Mouse (Mus musculus): ENCODE results near the gene Fbxo47.
"Not testable (repeated sequence)": the region's sequence is repeated elsewhere in the genome, so short reads cannot be mapped to it uniquely, and the experiment has no call there.

Fbxo47 gene

DNA sequence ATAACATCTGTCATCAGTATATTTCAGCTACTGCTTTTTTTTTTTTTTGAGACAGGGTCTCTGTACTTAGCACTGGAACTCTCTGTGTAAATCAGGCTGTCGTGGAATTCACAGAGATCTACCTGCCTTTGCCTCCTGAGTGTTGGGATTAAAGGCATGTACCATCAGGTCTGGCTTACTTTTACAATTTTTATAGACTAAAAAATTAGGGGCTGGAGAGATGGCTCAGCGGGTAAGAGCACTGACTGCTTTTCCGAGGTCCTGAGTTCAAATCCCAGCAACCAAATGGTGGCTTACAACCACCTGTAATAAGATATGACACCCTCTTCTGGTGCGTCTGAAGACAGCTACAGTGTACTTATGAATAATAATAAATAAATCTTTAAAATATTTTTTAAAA lies 3.6 kb downstream of the Fbxo47 start:
- DNase-seq (ENCODE audit: low spot score), result no peak

DNA sequence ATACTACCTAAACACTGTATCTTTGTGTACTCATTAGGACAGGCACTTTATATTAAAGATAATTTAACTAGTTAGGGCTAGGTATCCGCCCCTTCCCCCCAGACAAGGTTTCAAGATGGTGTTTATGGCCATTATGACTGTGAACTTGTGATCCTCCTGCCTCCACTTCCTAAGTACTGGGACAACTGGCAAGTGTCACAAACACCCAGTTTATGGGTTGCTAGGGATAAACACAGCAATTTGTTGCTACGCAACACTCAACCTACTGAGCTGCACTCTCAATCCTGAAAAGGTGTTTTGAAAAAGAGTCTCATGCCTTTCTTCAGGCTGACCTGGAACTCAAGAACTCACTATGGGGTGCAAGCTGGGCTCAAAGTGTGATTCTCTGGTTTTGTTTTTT lies 6.6 kb downstream of the Fbxo47 start:
- DNase-seq (ENCODE audit: low spot score), result no peak

DNA sequence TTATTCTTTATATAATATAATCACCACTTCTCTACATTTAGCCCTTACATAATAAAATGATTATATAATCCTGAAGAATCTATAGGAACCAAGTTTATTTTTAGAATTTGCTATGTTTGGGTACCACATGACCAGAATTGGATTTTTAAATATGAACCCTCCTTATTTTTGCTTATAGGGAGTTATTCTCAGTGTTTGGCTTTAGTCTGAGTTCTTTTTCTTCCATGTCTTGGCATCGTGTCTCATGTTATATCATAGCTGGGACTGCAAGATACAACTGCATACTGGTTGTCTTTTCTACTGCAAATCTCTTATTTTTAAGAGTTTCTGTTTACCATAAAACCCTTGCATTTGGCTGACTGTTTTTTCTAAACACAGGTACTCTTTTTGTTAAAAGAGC lies 9.6 kb downstream of the Fbxo47 start:
- DNase-seq (ENCODE audit: low spot score), result no peak

DNA sequence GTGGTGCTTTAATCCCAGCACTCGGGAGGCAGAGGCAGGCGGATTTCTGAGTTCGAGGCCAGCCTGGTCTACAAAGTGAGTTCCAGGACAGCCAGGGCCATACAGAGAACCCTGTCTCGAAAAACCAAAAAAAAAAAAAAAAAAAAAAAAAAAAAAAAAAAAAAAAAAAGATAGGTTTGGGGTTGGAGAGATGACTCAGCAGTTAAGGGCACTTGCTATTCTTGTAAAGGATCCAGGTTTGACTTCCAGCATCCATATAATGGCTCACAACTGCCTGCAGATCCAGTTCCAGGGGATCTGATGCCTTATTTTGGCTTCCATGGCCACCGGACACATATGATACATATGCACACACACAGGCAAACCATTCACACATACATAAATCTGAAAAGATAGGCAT lies 11.6 kb downstream of the Fbxo47 start:
- DNase-seq (ENCODE audit: low spot score), result not testable (repeated sequence)

DNA sequence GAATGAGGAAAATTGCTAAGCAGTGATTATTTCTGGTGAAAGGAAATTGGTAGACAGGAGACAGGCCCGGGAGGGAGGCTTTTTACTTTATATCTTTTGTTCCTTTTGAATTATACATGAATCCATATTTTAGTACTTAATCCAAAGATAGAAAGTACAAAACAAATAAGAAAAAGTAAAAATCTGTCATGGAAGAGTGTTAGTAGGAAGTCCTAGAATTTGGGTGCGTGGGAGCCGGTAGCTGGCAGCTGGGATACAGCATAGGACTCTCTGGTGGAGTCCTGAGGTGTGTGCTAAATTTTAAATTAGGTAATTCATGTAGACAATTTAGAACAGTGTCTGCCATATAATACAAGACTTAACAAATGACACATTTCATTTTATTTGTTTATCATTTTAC lies 16.4 kb downstream of the Fbxo47 start:
- no peak for DNase-seq (ENCODE audit: low spot score)

DNA sequence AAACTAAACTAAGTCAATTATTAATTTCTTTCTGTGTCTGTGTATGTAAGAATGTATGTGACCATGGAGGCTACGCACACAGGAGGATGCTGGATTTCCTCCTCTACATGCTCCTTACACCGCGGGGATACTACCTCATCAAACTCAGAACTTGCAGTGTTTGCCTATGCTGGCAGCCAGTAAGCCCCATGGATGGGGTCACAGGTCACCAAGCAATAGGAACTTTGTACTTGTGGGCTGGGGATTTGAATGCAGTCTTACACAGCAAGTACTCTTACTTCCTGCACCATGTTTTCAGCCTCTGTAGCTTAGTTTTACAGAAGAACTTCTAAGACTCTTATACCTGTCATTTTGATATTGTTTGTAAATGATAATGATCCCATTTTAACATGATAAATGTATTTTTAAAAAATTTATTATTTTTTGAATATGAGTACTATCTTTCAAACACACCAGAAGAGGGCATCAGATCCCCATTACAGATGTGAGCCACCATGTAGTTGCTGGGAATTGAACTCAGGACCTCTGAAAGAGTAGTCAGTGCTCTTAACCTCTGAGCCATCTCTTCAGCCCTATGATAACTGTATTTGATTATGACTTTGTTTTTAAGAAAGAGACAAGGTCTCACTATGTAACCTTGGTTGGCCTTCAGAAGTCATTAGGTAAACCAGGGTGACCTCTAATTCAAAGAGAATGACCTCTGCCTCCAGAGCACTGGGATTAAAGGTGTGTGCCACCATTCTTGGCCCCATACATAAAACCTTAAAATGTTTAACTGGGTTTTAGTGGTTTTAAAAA lies 17.7 kb downstream of the Fbxo47 start:
- DNase-seq (ENCODE audit: low spot score), result no peak

DNA sequence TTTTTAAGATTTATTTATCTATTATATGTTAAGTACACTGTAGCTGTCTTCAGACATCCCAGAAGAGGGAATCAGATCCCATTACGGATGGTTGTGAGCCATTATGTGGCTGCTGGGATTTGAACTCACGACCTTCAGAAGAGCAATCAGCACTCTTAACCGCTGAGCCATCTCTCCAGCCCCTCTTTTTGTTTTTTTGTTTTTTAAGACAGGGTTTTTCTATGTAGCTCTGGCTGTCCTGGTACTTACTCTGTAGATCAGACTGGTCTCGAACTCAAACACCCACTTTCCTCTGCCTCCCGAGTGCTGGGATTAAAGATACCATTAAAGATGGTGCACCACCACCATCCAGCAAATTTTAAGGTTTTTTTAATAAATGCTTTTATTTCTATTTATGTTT lies 18.5 kb downstream of the Fbxo47 start:
- DNase-seq (ENCODE audit: low spot score), result no peak

DNA sequence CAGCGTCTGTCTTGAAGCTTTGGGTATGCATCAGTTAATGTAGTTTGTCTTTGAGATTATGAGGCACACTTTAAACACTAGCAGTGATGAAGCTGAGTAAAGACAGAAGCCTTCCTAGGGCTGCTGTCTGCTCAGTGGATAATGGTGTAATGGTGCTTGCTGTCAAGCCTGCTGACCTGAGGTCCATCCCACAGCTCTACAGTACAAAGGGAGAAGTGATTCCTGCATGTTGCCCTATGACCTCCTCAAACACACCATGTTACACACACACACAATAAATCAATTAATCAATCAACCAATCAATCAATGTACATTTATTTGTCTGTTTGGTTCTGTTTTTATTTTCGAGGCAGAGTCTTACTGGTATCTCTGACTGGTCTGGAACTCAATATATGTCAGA lies 21.8 kb downstream of the Fbxo47 start:
- no peak for DNase-seq (ENCODE audit: low spot score)

DNA sequence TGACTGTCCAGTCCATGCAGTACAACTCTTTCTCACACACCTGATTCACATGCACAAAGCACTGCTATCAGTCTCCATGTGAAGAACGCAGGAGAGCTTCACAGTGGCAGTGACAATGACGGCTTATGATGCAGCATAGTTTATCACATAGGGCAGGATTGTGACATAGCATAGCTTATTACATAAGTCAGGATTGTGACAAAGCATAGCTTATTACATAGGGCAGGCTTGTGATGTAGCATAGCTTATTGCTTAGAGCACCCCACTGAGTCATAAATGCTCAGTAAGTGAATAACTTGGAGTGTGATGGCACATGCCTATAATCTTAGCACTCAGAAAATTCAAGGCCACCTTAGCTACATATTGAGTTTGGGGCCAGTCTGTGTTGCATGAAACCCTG lies 28.5 kb downstream of the Fbxo47 start:
- DNase-seq (ENCODE audit: low spot score), result no peak

DNA sequence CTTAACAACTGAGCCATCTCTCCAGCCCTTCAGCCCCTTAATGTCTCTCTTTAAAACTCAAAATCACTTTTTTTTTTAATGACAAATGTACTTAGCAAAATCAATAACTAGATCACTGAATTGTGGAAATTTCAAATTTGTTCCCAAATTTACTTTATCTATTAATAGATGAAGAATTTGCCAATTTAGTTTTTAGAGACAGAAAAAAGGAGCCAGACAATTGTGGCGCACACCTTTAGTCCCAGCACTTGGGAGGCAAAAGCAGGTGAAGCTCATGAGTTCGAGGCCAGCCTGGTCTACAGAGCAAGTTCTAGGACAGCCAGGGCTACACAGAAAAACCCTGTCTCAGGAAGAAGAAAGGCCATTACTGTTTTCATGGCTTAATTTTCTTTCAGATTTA lies 32.4 kb downstream of the Fbxo47 start:
- no peak for DNase-seq (ENCODE audit: low spot score)

DNA sequence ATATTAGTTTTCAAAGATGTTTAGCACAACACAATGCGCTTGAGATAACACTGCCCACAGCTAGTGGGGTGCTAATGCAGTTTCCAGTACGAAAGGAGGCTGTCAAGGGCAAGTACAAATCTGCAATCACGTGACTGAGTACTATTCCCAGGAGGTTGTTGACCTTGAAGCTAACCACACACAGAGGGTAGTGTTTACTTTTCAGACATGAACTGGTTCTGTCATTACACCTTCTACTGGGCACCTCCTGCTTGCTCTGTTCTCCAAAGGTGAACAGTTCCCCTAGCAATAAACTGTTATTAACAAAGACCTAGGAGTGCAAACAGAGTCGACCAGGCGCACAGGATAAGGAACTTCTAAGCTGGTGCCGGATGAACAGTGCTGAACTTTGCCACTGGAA lies 33.6 kb downstream of the Fbxo47 start:
- DNase-seq (ENCODE audit: low spot score), result no peak

DNA sequence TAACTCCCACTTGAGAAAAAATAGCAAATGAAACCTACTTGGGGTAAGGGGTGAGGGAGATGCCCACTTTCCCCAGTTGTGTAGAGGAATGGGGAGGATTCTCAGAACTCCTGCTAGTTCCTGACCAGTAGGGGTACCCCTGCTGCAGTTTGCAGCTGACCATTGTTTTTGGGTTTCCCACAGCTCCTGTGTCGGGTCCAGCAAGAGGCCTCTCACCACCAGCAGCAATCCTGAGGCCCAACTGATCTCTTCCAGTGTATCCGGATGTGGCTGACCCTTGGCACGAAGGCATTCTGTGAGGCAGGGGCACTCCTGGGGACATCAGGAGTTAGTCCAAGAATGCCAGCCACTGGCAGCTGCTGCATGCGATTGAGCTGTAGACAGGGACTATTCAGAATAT lies 42.0 kb downstream of the Fbxo47 start:
- DNase-seq (ENCODE audit: low spot score), result peak; percentile 32

DNA sequence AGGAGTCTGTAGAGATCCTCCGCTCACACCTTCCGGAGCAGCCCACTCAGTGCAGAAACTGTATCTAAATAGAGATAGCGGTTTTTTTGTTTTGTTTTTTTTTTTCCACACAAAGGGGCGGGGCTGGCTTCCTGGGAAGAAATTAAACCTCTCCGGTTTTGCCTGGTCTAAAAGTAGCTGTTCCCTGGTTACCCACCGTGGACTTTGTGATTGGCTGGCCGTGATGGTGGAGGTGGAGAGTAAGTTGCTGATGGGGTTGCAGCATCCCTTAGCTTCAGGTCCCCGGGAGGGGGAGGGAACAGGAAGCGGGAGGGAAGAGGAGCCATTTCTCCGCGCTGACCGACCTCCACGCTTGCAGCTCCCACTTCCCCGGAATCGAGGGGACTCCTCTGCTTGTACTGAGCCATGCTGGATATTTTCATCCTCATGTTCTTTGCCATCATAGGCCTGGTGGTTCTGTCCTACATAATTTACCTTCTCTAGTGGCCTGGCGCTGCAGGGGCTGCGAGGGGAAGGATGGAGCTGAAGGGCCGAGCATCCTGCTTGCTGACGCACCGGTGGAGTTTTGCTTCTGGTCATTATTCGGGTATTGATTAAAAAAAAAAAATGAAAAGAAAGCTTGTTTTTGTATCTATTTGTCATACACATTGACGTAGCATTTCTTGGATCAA lies 42.8 kb downstream of the Fbxo47 start:
- peak; percentile 79 for DNase-seq (ENCODE audit: low spot score)

DNA sequence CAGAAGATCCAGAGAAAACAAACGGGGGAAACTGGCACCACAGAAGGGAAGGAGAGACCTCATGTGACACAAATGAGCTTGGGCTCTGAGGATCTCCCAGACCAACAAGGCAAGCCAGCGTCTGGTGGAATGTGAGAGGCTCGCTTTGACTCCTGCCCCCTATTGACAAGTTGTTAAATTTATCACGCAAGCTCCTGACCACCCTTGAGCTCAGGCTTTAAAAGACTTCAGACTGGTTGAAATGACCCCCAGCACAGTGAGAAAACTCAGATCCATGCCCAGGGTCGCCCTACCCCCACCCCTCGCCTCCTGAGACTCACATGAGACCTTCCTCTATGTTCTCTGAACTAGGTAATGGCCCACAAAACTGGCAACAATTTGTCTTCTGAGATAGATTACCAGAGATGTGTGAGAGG lies 43.4 kb downstream of the Fbxo47 start, which contains the start of gene B230217C12Rik:
Gene B230217C12Rik (plus strand): TSS at position 242 of the 416 bp plus-strand sequence.
- DNase-seq (ENCODE audit: low spot score), result peak; percentile 70

DNA sequence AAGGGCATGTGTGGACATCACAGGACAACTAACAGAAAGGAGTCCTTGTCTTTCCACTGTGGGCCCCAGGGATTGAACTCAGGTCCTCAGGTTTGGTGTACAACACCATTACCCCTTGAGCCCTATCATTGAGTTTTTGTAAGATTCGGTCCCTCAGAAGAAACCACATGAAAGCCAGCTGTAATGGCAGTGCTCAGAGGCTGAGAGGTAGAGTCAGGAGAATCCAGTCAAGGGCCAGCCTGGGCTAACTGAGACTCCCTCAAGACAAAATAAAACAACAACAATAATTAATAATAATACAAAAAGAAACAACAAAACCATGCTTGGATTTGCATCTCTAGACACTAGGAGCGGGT lies 43.8 kb downstream of the Fbxo47 start:
- DNase-seq (ENCODE audit: low spot score), result no peak

DNA sequence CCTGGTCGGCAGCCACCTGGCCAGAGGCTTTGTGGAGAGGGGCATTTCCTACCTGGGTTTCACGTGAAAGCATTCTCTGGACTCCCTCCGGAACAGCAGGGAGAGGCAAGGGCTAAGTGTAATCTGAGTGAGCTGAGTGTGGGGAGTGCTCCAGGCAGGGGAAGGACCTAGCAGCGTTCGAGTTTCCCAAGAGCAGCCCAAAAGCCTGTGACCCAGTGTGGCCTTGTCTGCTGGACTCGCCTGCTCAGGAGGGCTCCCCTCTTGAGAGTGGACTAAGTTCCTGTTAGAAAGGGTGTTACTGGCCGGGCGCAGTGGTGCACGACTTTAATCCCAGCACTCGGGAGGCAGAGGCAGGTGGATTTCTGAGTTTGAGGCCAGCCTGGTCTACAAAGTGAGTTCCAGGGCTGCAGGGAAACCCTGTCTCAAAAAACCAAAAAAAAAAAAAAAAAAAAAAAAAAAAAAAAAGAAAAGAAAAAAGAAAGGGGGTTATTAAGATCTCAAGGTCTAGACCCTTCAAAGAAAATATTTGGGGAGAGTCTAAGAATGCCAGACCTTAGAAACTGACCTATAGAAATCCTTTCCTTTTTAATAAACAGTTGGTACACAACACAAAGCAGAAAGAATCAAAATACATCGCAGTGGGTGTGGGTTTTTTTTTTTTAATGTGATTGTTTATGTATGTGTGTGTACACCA lies 44.4 kb downstream of the Fbxo47 start:
- no peak for DNase-seq (ENCODE audit: low spot score)

DNA sequence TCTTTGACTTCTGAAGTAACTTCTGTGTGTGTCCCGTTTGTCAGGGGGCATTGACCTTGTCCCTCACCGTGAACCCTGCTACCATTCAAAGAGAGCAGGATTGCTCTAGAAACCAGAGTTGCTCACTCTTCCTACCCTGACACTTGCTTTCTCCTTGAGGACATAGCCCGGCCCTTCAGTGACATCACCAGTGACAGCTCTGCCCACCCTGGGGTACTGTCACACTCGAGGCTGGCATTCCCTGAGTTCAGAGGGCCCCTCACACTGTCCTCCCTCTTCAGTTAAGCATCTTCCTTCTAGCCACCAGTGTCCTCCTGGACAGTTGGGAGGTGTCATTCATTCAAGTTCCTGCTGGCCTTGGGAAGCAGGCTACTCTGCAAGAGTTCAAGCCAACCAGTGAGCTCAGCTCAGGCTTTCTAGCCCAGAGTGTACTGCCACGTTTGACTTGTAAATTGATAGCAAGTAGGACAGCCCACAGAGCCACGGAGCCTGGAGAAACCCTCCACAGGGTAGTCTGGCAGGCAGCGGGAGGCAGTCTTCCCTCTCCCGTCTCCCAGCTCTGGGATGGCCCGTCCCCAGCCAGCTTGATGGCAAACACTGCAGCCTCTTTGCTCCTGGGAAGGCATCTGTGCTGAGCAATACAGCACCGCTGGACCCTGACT lies 45.0 kb downstream of the Fbxo47 start:
- no peak for DNase-seq (ENCODE audit: low spot score)

DNA sequence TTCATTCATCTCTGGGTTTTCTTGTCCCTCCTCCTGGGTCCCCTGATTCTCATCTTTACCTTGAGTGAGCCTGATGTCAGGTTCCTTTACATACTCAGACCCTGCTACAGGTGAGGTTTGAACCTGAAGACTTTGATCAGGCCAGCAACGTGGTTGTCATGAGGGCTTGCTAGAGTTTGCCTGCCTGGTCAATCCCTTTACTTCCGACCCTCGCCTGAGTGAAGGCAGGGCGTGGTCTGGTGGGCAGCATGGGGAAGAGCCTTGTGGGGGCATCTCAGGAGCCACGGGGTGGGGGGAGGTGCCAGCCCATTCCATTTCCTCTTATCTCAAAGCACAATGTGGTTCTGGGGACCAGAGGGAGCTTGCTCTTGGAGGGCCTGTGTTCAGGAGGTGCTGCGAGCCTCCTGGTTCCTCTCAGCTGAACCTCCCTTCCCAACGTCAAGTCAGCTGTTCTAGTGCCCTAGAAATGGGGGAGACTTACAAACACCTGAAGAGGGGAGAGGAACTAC lies 46.3 kb downstream of the Fbxo47 start:
- no peak for DNase-seq (ENCODE audit: low spot score)

DNA sequence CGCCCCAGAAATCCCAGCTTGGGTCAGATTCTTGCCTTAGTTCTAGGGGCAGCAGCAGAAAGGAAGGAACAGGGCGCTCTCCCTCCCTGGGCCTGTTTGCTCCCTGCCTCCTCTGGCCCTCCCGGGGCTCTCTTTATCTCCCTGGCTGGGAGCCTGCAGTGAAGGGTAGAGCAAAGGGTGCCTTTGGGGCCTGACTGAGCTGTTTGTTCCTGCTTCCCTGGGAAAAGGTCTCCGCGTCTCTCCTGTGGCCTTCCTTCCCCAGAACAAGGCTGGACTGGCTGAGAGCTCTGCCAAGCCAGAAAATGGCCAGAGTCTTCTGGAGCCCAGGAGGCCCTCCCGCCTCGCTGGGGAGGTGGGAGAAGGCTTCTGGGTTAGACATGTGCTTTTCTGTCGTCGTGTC lies 46.9 kb downstream of the Fbxo47 start:
- DNase-seq (ENCODE audit: low spot score), result not testable (repeated sequence)

DNA sequence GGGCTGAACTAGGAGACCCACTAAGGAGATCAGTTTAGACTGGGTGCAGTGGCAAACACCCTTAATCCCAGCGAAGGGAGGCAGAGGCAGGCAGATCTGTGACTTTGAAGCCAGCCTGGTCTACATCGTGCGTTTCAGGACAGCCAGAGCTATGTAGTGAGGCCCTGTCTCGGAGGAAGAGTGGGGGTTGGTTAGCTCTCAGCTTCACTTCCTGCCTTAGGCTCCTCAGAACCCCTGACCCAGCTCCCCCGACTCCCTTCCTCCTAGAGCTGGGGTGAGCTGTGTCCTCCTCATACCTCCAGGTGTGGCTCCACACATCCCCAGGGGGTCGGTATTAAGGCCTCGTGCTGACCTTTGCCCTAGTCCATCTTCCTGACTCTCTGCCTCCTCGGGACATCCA lies 47.4 kb downstream of the Fbxo47 start:
- DNase-seq (ENCODE audit: low spot score), result no peak

DNA sequence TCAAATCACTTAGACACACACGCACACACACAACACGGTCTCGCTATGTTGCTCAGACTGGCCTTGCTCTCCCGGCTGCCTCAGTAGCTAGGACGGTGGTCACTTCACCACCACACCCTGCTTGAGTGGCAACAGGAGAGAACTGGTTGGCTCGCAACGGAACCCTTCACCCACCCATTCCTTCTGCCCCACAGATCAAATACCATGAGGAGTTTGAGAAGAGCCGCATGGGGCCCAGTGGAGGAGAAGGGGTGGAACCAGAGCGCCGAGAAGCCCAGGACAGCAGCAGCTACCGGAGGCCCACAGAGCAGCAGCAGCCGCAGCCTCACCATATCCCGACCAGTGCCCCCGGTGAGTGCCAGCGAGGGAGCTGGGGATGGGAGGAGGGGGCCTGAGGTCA lies 50.6 kb downstream of the Fbxo47 start:
- no peak for DNase-seq (ENCODE audit: low spot score)

DNA sequence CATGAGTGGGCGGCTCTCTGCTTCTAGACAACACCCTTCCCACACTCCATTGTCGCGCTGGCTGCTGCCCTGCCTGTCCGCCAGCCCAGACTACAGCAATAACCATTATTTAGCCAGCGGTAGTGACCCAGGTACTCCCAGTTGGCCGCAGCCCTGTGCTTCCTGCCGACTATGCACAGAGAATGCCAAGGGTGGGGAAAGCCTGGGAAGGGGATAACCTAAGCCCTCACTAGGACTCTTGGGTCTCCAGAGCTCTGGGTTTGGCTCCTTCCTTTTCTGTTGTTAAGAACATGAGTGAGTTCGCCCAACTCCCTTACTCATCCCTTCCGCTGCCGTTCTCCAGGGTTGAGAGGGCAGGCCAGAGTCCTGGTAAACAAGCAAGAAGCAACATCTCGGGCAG lies 52.0 kb downstream of the Fbxo47 start:
- DNase-seq (ENCODE audit: low spot score), result no peak
